Mouse (Mus musculus) liver, embryonic 14.5 days (tissue): ENCODE data around the gene Pgs1.

Experiments
- CTCF ChIP-seq: IDR thresholded peaks from 2 replicates; pipeline ENCODE4 v1.5.1; 2016; ENCODE audit warnings: antibody characterized with exemption, low read depth, control low read depth
- EP300 ChIP-seq: IDR thresholded peaks from 2 replicates; pipeline ENCODE4 v1.6.1; 2016; ENCODE audit warnings: antibody characterized with exemption, low read depth

- TF ChIP-seq CTCF (no peak), EP300 (no peak)
Observed at GRCm38 (mm10) chr11:117959166-117959565, 26.9 kb upstream of the Pgs1 start.
